Mouse (Mus musculus) mature B cell (primary cell): ENCODE results near the gene Mutyh.

Experiments
- in situ Hi-C: fragments of 300-500 bp; cut with MboI; formaldehyde crosslinking; loops from 2 replicates; pipeline ENCODE4 v1.14.3; 2019

Gene Mutyh

DNA sequence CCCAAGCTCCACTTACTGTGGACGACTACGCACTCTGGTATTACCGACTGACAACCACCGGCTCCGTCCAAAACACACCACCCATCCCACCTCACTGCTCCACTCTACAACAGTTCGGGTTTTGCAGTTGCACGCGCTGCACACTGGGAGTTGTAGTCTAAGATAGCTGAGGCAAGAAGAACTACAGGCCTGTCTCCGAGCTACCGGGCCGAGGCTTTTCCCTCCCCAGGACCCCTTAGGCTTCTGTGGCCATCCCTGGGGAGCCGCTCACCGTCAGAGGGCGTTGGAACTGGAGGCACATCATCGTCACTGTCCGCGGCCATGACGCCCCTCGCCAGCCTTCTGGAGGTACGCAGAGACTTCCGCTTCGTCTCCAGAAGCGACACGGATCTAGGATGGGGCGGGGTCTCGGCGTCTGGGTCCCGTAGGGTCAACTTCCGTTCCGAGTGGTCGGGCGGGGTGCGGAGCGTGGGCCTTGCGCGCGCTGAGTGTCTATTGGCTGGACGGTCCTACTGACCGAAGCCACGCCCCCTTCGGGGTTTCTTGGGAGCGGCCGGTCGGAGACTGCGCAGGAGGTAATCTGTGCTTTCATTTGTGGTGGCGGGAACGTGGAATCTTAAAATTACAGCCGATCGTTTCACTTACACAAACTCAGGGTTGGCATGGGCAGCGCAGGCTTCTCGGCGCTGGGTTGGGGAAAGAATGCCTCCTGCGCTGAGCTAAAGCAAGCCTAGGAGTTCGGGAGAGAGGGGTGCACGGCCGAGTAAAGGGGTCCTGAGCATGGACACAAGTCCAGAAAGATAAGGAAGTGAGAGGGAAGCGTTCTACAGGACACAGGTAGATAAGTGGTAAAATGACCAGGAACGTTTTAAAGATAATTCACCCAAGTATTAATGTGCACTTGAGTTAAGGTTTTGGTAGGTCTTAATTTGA is at the start of gene Mutyh, which contains the start of gene Toe1:
TSS of gene Mutyh (plus strand) at position 527 of the 933 bp plus-strand sequence.
TSS of gene Toe1 (minus strand) at position 444 of the 933 bp plus-strand sequence.
- in situ Hi-C loops: no loop called here

DNA sequence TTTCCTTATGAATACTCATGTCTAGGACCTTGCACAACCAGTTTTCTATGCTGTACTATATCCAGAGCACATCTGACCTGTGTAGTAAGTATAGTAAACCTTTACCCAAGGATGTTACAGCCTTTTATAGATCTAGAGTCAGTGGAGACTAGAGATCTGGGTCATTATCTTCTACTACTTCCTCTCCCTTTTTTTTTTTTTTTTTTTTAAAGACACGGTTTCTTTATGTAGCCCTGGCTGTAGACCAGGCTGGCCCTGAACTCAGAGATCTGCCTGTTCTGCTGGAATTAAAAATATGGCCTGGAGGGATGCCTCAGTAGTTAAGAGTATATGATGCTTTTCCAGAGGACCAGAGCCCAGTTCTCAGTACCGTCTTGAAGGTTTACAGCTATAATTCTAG is 45.6 kb upstream of the Mutyh start:
- in situ Hi-C loops: no loop called here

DNA sequence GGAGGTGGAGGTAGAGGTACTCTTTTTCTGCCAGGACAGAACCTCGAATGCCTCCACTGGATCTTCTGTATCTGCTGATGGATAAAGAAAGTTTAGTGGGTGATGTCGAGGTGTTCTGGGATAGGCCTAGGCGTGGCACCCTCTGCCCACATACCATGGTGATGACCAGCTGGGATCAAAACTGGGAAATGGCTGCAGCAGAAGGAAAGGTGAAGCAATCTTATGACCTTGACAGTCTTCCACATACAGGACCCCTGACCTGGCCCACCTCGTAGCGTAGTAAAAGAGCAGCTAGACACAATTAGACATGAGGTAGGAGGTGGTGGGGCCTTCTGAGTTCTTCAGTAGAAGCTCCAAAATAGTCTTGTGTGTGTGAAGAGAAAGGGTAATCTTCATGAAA is 43.5 kb upstream of the Mutyh start:
- in situ Hi-C loops: no loop called here

DNA sequence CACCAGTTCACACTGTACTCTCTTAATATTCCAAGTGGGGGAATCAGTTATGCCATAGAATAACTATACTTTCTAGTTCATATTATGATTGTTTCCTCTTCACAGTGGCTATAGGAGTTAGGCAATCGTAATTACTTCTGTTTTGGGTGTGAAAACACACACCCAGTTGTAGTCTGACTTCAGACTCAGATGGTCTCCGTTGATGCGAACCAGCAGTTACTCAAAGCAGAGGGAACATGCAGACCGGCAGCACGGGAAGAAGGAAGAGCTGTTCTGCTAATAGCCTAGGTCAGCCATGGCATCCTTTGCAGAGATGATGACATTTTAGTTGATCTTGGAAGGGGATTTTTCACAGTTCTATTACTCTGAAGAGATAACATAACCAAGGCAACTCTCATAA is 39.0 kb upstream of the Mutyh start:
- in situ Hi-C loops: no loop called here

DNA sequence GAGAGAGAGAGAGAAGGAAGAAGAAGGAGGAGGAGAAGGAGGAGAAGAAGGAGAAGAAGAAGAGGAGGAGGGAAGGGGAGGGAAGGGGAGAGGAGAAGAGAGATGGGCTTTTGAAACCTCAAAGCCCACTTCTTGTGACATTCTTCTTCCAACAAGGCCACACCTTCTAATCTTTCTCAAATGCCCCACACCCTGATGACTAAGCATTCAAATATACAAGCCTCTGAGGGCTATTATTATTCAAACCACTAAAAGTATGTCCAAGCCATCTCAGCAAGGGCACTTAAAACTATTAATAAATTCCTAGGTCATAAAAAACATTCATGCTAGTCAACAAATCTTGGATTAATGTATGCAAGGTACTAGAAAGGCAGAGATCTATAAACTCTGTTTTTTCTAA is 38.5 kb upstream of the Mutyh start:
- in situ Hi-C loops: no loop called here

DNA sequence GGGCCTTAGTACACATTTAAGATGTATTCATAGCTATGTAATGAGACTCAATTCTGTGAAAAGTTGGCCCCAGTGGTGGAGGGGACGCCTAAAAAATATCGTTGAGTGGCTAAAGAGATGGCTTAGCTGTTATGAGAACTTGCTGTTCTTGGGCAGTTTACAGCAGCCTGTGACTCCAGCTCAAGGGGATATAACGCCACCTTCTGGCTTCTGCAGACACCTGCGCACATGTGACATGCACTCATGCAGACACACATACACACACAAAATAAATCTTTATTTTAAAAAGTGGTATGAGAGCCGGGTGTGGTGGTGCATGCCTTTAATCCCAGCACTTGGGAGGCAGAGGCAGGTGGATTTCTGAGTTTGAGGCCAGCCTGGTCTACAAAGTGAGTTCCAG is 31.1 kb upstream of the Mutyh start:
- in situ Hi-C loops: no loop called here

DNA sequence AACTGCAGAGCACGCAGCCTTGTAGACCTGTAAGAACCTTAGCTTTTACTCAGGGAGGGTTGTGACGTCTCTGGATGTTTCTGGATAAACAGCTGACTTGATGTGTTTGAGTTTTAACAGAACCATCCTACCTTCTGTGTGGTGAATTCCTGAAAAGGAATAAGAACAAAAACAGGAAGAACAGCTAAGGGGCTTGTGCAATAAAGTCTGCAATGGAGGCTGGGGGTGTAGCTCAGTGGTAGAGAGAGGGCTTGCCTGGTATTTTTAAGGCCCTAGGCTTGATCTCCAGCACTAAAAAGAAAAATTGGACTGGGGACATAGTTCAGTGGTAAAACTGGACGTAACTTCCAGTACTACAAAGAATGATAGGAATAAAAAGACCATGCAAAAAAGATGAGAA is 30.4 kb upstream of the Mutyh start:
- in situ Hi-C loops: no loop called here

DNA sequence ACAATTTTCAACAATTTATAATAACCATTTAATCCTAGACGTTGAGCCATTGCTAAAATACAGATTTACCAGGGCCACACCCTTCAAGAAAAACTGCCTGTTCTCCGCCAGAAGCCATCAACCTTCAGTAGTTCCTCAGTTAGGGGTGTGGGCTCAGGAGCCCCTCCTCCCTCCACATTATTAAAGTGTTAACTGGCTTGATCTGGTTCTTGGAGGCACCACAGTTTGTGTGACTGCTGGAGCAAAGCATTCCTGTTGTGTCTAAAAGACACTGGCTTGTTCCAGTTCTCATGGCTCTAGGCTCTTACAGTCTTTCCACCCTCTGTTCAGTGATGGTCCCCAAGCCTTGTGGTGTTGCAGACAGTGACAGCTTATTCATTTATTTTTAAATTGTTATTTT is 27.0 kb upstream of the Mutyh start:
- in situ Hi-C loops: loop anchor here (5.0 kb wide), 1 partner anchor 63 kb away; no protein-coding TSS in a partner anchor

DNA sequence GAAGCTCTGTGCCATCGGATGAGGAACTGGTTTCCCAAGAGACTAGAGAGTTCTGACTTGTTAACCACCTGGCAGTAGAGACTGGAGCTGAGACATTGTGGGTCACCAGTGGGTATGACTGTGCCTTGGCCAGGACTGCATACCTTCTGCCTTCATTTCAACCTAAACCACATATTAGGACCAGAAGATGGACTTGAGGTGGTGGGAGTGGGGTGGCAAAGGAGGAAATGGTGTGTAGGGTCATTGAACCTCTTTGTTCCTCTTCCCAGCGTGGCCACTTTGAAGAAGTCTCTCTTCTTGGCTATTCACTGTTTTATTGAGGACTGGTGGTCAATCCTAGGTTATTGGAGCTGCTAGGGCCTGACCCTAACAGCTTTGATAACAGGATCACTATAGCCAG is 26.2 kb upstream of the Mutyh start:
- in situ Hi-C loops: loop anchor here (5.0 kb wide), 1 partner anchor 64 kb away; no protein-coding TSS in a partner anchor

DNA sequence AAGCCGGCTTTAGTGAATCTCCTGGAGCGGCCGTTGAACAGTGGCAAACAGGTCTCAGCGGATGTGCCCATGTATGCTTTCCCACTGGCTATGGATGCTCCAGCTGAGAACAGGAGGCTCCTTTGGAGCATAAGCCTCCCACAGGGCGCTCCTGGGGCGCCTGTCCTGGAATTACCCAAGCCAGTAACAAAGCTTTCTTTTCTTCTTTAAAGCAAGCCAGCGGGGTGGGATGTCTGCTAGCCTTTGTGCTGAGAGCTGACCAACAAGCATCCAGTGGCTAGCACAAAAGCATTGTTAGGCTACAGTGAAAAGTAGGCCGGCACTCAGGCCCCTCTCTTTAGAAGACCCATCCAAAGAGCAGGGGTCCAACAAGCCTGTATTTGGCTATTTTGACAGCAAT is 25.4 kb upstream of the Mutyh start:
- in situ Hi-C loops: loop anchor here (5.0 kb wide), 1 partner anchor 65 kb away; no protein-coding TSS in a partner anchor

DNA sequence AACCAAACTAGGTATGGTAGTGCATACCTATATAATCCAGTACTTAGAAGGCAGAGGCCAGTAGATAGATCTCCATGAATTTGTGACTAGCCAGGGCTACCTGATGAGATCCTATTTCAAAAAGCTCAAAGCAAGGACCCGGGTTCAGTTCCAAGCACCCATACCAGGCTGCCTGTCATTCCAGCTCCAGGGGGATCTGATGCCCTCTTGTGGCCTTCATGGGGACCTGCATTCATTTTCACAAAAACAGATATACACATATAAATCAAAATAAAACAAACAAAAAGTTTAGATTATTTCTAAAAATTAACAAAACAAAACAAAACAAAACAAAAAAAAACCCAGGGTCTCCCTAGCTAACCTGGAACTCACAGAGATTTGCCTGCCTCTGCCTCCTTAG is 20.9 kb upstream of the Mutyh start:
- in situ Hi-C loops: no loop called here

DNA sequence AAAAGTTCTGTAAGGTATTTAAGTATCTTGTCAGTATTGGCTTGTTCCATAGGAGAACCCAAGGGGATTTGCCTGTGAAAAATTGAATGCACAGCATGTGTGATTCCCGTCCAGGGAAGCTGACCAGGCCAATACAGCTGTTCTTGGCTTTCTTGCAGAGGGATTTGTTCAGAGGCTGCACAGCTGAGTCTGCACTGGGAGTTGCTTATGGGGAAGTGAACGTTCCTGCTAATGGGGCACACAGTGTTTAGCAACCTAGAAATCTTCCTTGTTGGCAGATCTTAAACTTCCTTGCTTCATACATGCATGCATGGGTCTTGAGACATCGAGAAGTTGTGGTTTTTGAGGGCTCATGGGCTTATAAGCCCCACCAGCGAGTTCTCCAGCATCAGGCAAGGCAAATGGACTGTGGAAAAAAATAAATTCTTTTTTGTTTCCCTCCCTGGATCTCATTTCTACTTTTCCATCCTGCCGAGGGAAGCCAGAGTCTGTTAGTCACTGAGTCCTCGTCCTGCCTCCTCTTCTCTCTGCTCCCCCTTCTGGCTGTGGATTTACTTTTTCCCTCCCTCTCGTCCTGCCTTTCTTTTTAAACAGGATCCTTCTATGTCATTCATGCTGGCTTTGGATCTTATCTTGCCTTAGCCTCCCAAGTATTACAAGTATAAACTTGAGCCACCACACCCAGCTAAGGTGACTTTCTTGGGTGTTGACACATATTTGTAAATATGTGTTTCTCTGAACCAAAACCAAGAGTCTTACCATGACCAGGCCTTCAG is 19.4 kb upstream of the Mutyh start:
- in situ Hi-C loops: no loop called here

DNA sequence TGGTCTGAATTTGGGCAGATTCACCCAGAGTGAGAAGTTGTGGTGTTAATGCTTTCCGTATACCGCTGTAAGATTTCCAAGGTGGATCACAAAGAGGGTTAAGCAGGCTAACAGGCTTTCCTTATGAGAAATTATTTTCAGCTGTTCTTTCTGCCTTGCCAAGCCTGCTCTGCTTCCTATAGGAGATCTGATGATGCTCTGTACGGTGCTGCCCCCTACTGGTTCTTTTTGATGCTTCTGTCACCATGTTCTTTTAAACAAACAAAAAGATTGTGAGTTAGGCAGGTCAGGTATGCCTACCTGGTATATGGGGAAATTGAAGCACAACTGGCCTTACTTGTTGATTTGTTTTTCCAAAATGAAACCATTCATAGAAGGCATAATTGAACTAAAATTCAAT is 18.6 kb upstream of the Mutyh start:
- in situ Hi-C loops: no loop called here

DNA sequence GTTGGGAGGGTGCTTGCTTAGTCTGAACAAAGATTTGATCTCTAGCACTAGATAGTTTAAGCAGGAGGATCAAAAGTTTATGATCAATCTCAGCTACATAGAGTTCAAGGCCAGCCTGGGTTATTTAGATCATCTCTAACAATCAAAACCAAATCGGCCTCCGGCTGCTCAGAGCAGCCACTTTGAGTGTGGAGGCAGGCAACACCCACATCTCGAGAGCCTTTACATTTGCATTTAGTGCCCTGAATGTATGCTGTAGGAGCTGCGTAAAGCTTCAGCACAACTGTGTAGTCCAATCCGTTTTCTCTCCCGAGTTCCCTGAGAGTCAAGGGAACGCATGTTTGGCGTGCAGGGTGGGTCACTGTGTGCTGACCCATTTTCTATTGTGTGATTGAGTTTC is 15.1 kb upstream of the Mutyh start:
- in situ Hi-C loops: no loop called here

DNA sequence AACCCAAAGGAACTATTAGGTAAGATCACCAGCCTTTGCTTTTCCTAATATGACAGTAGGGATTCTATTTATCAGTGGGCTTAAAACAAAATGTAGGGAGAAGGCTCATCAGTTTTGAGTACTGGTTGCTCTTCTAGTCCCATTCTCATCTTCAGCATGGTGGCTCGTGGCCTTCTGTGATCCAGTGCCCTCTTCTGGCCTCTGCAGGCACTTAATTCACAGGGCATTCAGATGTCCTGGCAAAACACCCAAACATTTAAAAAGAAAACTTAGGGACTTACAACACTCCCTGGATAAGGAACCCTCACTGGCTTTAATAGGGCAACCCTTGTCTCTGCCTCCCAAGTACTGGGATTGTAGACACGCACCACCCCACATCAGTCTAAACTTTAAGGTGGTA is 13.2 kb upstream of the Mutyh start:
- in situ Hi-C loops: no loop called here

DNA sequence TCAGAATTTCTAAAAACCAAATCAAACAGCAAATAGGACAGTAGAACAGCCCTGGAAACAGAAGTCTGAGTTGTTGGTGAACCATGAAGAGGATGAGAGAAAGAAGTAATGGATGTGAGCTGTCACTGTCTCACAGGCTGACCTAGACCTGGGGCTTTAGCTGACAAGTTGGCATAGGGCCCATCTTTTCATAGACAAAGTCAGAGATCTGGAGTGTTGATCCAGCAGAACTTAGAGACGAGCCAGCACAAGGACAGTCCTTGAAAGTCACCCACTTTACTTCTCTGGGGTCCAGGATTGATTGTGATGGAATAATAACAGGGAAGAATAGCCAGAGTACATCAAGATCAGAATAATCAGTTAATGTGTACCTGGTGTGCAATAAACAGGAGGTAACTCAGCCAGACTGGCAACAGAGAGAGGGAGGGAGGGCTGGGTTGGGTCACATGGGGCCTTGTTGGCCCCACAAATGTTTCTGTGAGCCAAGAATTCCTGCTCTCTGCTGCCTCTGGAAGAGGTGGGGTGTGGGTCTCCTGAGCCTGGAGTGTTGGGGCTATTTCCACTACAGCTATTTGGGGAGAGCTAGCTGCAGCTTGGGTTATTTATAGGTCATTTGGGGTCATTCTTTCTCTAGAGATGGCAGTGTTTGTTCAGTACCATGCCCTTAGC is 10.9 kb upstream of the Mutyh start:
- in situ Hi-C loops: no loop called here

DNA sequence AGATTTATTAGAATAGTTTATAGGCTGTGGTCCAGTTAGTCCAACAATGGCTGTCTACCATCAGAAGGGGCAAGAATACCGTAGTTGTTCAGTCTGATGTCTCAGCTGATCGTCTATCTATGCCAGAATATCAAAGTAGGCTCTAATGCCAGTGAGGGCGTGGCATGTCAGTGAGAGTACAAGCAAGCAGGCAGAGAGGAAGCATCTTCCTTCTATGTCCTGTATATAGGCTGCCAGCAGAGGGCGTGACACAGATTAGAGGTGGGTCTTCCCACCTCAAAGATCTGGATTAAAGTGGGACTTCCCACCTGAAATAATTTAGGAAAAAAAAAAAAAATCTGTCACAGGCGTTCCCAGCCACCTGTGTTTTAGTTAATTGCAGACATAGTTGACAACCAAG is 7.6 kb upstream of the Mutyh start:
- in situ Hi-C loops: no loop called here

DNA sequence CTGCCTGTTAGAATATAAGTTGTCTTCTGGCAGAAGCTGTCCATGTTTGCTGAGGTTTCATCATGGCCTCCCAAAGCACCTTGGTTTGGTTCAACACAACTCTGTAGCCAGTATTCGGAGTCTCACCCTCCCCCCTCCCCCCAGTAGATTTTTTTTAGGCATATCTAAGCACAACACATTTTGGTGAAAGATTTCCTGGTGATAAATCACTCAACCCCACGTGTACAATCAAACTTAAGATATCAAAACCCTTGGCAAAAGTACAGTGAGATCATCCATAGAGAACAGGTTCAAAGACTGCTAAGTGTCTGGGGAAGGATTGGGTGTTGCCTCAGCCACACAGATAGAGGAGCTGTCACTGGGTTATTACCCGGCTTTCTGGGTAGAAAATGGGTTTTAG is 3.5 kb downstream of the Mutyh start:
- in situ Hi-C loops: no loop called here

DNA sequence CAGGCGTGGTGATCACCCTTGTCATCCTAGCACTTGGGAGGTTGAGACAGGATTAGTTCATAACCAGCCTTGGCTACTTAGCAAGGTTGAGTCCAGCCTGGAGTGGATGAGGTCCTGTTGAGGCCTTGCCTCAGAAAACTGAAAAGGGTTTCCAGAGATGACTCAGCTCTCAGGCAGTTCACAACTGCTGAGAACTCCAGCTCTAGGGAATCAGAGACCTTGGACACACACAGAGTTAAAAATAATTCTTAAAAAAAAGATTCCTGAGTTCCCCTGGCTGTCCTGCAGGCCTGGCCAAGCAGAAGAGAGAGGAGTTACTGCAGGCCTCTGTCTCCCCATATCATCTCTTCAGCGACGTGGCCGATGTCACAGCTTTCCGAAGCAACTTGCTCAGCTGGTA is 7.8 kb downstream of the Mutyh start:
- in situ Hi-C loops: no loop called here

DNA sequence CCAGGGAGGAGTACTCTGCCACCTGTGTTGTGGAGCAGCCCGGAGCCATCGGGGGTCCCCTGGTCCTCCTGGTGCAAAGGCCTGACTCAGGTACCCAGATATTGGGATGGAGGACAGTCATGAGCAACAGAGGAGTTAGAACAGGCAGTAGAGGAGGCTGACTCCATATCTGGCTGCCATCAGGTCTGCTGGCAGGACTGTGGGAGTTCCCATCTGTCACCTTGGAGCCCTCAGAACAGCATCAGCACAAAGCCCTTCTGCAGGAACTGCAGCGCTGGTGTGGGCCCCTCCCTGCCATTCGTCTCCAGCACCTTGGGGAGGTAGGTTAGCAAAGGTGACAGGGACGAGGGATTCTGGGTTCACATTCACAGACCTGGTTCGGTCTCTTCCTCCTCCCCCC is 10.0 kb downstream of the Mutyh start:
- in situ Hi-C loops: no loop called here

DNA sequence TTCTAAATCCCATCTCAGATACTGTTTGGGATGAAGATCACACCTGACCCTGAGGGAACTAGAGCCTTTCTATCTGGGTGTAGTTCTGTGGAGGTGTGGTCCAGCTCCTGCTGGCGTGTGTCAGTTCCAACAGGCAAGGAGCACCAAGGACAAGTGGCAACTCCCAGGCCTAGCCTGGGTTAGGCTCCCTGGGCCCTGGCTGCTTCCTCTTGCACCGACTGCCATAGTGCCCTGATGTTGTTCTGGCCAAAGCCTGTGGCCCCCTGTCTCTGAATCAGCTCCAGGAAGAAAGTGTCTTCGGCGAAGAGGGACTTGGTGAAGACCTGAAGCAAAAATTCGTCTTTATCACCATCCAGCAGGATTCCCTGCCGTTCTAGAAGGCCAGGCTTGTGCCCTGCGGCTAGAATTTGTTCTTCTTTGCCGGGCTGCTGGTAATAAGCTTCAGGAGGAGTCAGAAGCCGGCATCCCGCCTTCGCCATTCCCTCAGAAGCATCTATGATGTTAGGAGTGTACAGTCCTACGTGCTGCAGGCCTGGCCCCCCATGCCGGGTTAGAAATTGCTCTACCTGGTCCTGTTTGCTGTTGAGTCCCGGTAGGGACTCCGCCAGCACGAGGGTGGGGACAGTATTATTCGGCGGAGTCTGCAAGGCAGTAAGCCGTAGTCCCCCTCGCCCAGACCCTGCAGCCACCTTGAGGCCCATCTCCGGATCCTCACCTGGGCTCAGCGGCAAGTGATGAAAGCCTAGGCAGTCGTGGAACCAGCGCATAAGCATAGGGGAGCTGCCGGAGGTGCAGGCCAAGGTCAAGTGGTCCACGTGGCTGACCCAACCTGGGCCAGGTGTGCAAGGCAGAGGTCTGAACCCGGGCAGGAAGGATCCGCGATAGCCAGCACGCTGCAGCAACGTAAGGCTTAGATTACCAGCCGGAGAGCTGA is 12.7 kb downstream of the Mutyh start:
- in situ Hi-C loops: loop anchor here (10.0 kb wide), 2 partner anchors 165 to 315 kb away; partner anchors contain the start of gene Plk3
